Mouse (Mus musculus): ENCODE data around the gene Gm28919. TPM values are rescaled to one million over a fixed set of nuclear protein-coding genes. Genes with fewer than 3 reads are reported as not detected.

Gene Gm28919
- polyA plus RNA-seq (2012; rRNA removed; ENCODE audit: low replicate concordance), result not detected in 2 replicates

GRCm38 (mm10) chrY:6583246-6583645 is at the start of gene Gm28919:
Gene Gm28919 (plus strand): TSS chrY:6583546.

Other genes with a start within 250 kb of the Gm28919 start
- gene Gm21719, start 99.3 kb downstream of the Gm28919 start, polyA plus RNA-seq (2012; rRNA removed; ENCODE audit: low replicate concordance), result not detected in 2 replicates